ENCODE assay signal across 9 mouse cellular contexts in genomic region chr1:59332737-59333385, GRCm38 (mm10).
DNase-seq lines count a peak whose midpoint lies in the region; ATAC-seq and TF ChIP-seq lines count a peak whose summit lies in the region.
"Had no signal": no experiment of that assay in that cellular context is flagged by ENCODE, and none has a peak within 500 bp of the region (broad histone marks: within the 10 kb centered on the region; RNA-seq: fewer than 3 reads in every experiment).

No protein-coding gene starts in this region.

- H3K4me3 ChIP-seq in embryonic facial prominence, embryonic 10.5 days: no peak overlapping the region
- H3K4me3 ChIP-seq in forebrain, embryonic 16.5 days (replicated peaks; ENCODE audit: low read length): no peak overlapping the region
- H3K4me3 ChIP-seq in midbrain, embryonic 12.5 days: no peak overlapping the region
- no peak overlapping the region for H3K4me3 ChIP-seq in thymus, adult 2 months (ENCODE audit: control insufficient read depth, insufficient read depth, low read length)
- H3K4me3 ChIP-seq: liver, embryonic 15.5 days had no signal

- no peak for TF ChIP-seq CTCF in thymus, adult 2 months (IDR thresholded peaks at IDR 0.05; ENCODE audit: borderline replicate concordance, control insufficient read depth, extremely low read depth, insufficient read depth, low read length, poor library complexity)

- H3K9ac ChIP-seq in forebrain, embryonic 16.5 days (replicated peaks; ENCODE audit: low read depth, low read length): no peak overlapping the region
- H3K9ac ChIP-seq in midbrain, embryonic 12.5 days (replicated peaks): no peak overlapping the region
- H3K9ac ChIP-seq: liver, embryonic 15.5 days had no signal

- H3K36me3 ChIP-seq in embryonic facial prominence, embryonic 10.5 days (replicated peaks): no peaks in the 10 kb centered on the region
- no peaks in the 10 kb centered on the region for H3K36me3 ChIP-seq in forebrain, embryonic 16.5 days (ENCODE audit: control insufficient read depth, insufficient read depth)
- H3K36me3 ChIP-seq in midbrain, embryonic 12.5 days: no peaks in the 10 kb centered on the region
- no peaks in the 10 kb centered on the region for H3K36me3 ChIP-seq in thymus, adult 2 months (ENCODE audit: control insufficient read depth, insufficient read depth, low read length)
- H3K36me3 ChIP-seq: liver, embryonic 15.5 days had no signal

- peak; percentile 21; the same call in 1 of the 2 replicates for ATAC-seq in forebrain, embryonic 16.5 days
- no peak for ATAC-seq in midbrain, embryonic 12.5 days (ENCODE audit: low FRiP score, low read depth)
- ATAC-seq in erythroblast, adult 5-6 weeks (replicated peaks; ENCODE audit: low FRiP score, poor library complexity, severe bottlenecking): no peak

- peak overlapping the region; percentile 68 for H3K27ac ChIP-seq in embryonic facial prominence, embryonic 10.5 days (replicated peaks)
- H3K27ac ChIP-seq in forebrain, embryonic 16.5 days (ENCODE audit: low read length): no peak overlapping the region
- H3K27ac ChIP-seq in midbrain, embryonic 12.5 days (replicated peaks): peak overlapping the region; percentile 64
- H3K27ac ChIP-seq in thymus, adult 2 months (ENCODE audit: control insufficient read depth, insufficient read depth, low read length): no peak overlapping the region
- H3K27ac ChIP-seq: liver, embryonic 15.5 days had no signal

- TF ChIP-seq POLR2A in thymus, adult 2 months (IDR thresholded peaks at IDR 0.05; ENCODE audit: control insufficient read depth, extremely low read depth, insufficient read depth, low read length, poor library complexity): no peak

- H3K4me1 ChIP-seq in embryonic facial prominence, embryonic 10.5 days: peaks cover 66% of the 10 kb centered on the region
- H3K4me1 ChIP-seq in forebrain, embryonic 16.5 days (replicated peaks; ENCODE audit: control insufficient read depth, insufficient read depth, low read length): peaks cover 24% of the 10 kb centered on the region
- peaks cover 32% of the 10 kb centered on the region for H3K4me1 ChIP-seq in midbrain, embryonic 12.5 days
- H3K4me1 ChIP-seq in thymus, adult 2 months (replicated peaks; ENCODE audit: control insufficient read depth, insufficient read depth, low read length): no peaks in the 10 kb centered on the region
- H3K4me1 ChIP-seq: liver, embryonic 15.5 days had no signal

- peaks cover 10% of the 10 kb centered on the region; the same call in 1 of the 2 replicates for H3K27me3 ChIP-seq in embryonic facial prominence, embryonic 10.5 days (replicated peaks; ENCODE audit: low read depth, poor library complexity, severe bottlenecking)
- no peaks in the 10 kb centered on the region for H3K27me3 ChIP-seq in forebrain, embryonic 16.5 days (replicated peaks; ENCODE audit: control insufficient read depth, insufficient read depth, low read length)
- peaks cover 39% of the 10 kb centered on the region for H3K27me3 ChIP-seq in midbrain, embryonic 12.5 days
- H3K27me3 ChIP-seq in thymus, adult 2 months (ENCODE audit: control insufficient read depth, insufficient read depth, low read length): no peaks in the 10 kb centered on the region
- H3K27me3 ChIP-seq: liver, embryonic 15.5 days had no signal

- WGBS in embryonic facial prominence, embryonic 10.5 days: 26% methylated on average over 13 of the region's 13 CpGs
- WGBS in forebrain, embryonic 16.5 days: 24% methylated on average over 13 of the region's 13 CpGs
- WGBS in midbrain, embryonic 12.5 days: 26% methylated on average over 13 of the region's 13 CpGs
- WGBS in thymus, adult 2 months: 35% methylated on average over 13 of the region's 13 CpGs

- H3K4me2 ChIP-seq in forebrain, embryonic 16.5 days (ENCODE audit: low read length): peak overlapping the region; percentile 13
- H3K4me2 ChIP-seq in midbrain, embryonic 12.5 days (replicated peaks): peak overlapping the region; percentile 12
- H3K4me2 ChIP-seq: liver, embryonic 15.5 days had no signal

- H3K9me3 ChIP-seq in embryonic facial prominence, embryonic 10.5 days: no peaks in the 10 kb centered on the region
- H3K9me3 ChIP-seq in forebrain, embryonic 16.5 days (ENCODE audit: control insufficient read depth, low read length): no peaks in the 10 kb centered on the region
- no peaks in the 10 kb centered on the region for H3K9me3 ChIP-seq in midbrain, embryonic 12.5 days
- H3K9me3 ChIP-seq: liver, embryonic 15.5 days had no signal

- DNase-seq in kidney, postnatal 10 days: peak; percentile 51
- no peak for DNase-seq in kidney, adult 8-10 months
- DNase-seq in embryonic facial prominence, embryonic 10.5 days (ENCODE audit: low spot score): no peak
- no peak for DNase-seq in left cerebral cortex, adult 18-20 months (ENCODE audit: low spot score in 2 of 2)
- DNase-seq in thymus, adult 2 months: no peak

Comparison
In these comparisons a context has a peak if more than half of its experiments do, and no peak if none do; other contexts are left out.
1. H3K27ac ChIP-seq: peak in embryonic facial prominence, embryonic 10.5 days (single experiment) and midbrain, embryonic 12.5 days (single experiment); none in forebrain, embryonic 16.5 days (single experiment) and thymus, adult 2 months (single experiment).